Mouse (Mus musculus) heart, postnatal 14 days (tissue): ENCODE results near the gene Phf20. TPM values are rescaled to one million over a fixed set of nuclear protein-coding genes. Genes with fewer than 3 reads are reported as not detected.

Experiments
- DNase-seq, 2 experiments: peaks; one replicate each; pipeline ENCODE4 v3.0.0; 2021 to 2022
- intact Hi-C: fragments of 180-260 bp; cut with DNase I; formaldehyde crosslinking; loops from one replicate; pipeline ENCODE4 v1.15.1; 2025
- microRNA-seq, 2 experiments: library from miRNA; unstranded; fragments of <30 nt; microRNA quantifications; one replicate each; pipeline ENCODE4 v1.2.0; 2021 to 2022
- total RNA-seq, 2 experiments: library from RNA; stranded (reverse); gene quantifications; 2 replicates each; pipeline ENCODE4 v1.2.3; 2021

Phf20 gene
- total RNA-seq, 2 experiments from 2014 or later: 19.5 to 20.3 TPM

GRCm38 (mm10) chr2:156353265-156353692 is 157.0 kb downstream of the Phf20 start:
- intact Hi-C loops: no loop called here
- peak; percentile 41 to 68 for DNase-seq

GRCm38 (mm10) chr2:156356031-156356430 is 159.8 kb downstream of the Phf20 start:
- DNase-seq: peak; percentile 19 to 44
- intact Hi-C loops: no loop called here

Small RNA genes within 50 kb of the gene (microRNA-seq; reads per million reads assigned to microRNA genes)
- gene Gm22759: 0 reads per million in 2 experiments

Other genes starting within 250 kb of the Phf20 start
- gene Cep250, start 240.0 kb upstream of the Phf20 start, total RNA-seq: 1 to 10 TPM; 6.7 to 9.1 TPM
- under 1 TPM; 0.26 to 0.66 TPM for gene 6430550D23Rik, start 188.5 kb upstream of the Phf20 start, total RNA-seq
- 10 to 100 TPM; 65.2 to 71.2 TPM for gene Ergic3, start 188.4 kb upstream of the Phf20 start, total RNA-seq
- gene Fer1l4, start 143.5 kb upstream of the Phf20 start, total RNA-seq: not detected
- gene Spag4, start 131.3 kb upstream of the Phf20 start, total RNA-seq: 1 to 10 TPM in 1 of 2 experiments, under 1 TPM in 1; 0.29 to 1.2 TPM
- gene Cpne1, start 84.5 kb upstream of the Phf20 start, total RNA-seq: 10 to 100 TPM; 20.7 to 23.5 TPM
- 10 to 100 TPM; 19.7 to 20.3 TPM for gene Rbm12, start 84.5 kb upstream of the Phf20 start, total RNA-seq
- gene Gm28036, start 69.4 kb upstream of the Phf20 start, total RNA-seq: 10 to 100 TPM; 14.9 to 15.6 TPM
- 100 to 1,000 TPM; 297 to 305 TPM for gene Romo1, start 52.4 kb upstream of the Phf20 start, total RNA-seq
- gene Nfs1, start 52.3 kb upstream of the Phf20 start, total RNA-seq: 10 to 100 TPM; 65.0 to 70.5 TPM
- gene Rbm39, start 16.2 kb upstream of the Phf20 start, total RNA-seq: 100 to 1,000 TPM; 201 to 205 TPM
- 1 to 10 TPM in 1 of 2 experiments, under 1 TPM in 1; 0.91 to 1.5 TPM for gene Cnbd2, start 115.8 kb downstream of the Phf20 start, total RNA-seq
- gene Scand1, start 116.2 kb downstream of the Phf20 start, total RNA-seq: 10 to 100 TPM; 78.8 to 79.7 TPM
- 10 to 100 TPM; 10.1 to 13.9 TPM for gene Epb41l1, start 224.4 kb downstream of the Phf20 start, total RNA-seq